Mouse (Mus musculus) myocyte (in vitro differentiated cells): Measurements from ENCODE around the gene Krtap29-1. TPM values are rescaled to one million over a fixed set of nuclear protein-coding genes. Genes with fewer than 3 reads are reported as not detected.

Experiments used
- H3K27me3 ChIP-seq: one replicate; pipeline ENCODE4 v1.6.1; 2011; ENCODE audit not compliant: control insufficient read depth, insufficient read depth, insufficient read length
- H3K36me3 ChIP-seq: one replicate; pipeline ENCODE4 v1.6.1; 2011; ENCODE audit not compliant: control insufficient read depth, insufficient read depth
- H3K4me2 ChIP-seq: one replicate; pipeline ENCODE4 v1.6.1; 2011; ENCODE audit warnings: low read depth, control low read depth
- H3K4me3 ChIP-seq: one replicate; pipeline ENCODE4 v1.5.1; 2011; ENCODE audit warnings: mild to moderate bottlenecking, control low read depth, moderate library complexity
- H3K79me2 ChIP-seq: one replicate; pipeline ENCODE4 v1.6.1; 2011; ENCODE audit not compliant: control insufficient read depth, insufficient read depth
- H3ac ChIP-seq: one replicate; pipeline ENCODE4 v1.6.1; 2011; ENCODE audit not compliant: control insufficient read depth, insufficient read length
- CEBPB ChIP-seq: IDR thresholded peaks from 2 replicates; pipeline ENCODE4 v1.6.1; 2011; ENCODE audit warnings: mild to moderate bottlenecking, moderate library complexity; ENCODE audit not compliant: poor library complexity, insufficient read depth, severe bottlenecking
- E2F4 ChIP-seq: IDR thresholded peaks from one replicate; pipeline ENCODE4 v1.6.1; 2011; ENCODE audit warnings: mild to moderate bottlenecking, control low read depth, moderate library complexity; ENCODE audit not compliant: insufficient read depth
- MAX ChIP-seq: IDR thresholded peaks from one replicate; pipeline ENCODE4 v1.6.1; 2011; ENCODE audit warnings: low read depth, mild to moderate bottlenecking, control low read depth
- MYOD1 ChIP-seq, 3 experiments: IDR thresholded peaks; one replicate each; pipeline ENCODE4 v1.6.1; 2011; ENCODE audit warnings: control low read depth in 2 of 3, low read depth in 2 of 3, mild to moderate bottlenecking in 2 of 3, moderate library complexity in 1 of 3; ENCODE audit not compliant: insufficient read length in 2 of 3, control insufficient read depth in 1 of 3
- MYOG ChIP-seq, 3 experiments: IDR thresholded peaks; one replicate each; pipeline ENCODE4 v1.6.1; 2011; ENCODE audit warnings: control low read depth in 2 of 3, low read depth in 2 of 3, mild to moderate bottlenecking in 2 of 3; ENCODE audit not compliant: insufficient read length in 2 of 3, control insufficient read depth in 1 of 3, insufficient read depth in 1 of 3
- POLR2A ChIP-seq: IDR thresholded peaks from one replicate; pipeline ENCODE4 v1.6.1; 2011; ENCODE audit warnings: low read depth, mild to moderate bottlenecking, control low read depth, moderate library complexity; ENCODE audit not compliant: insufficient read length
- POLR2AphosphoS2 ChIP-seq: IDR thresholded peaks from one replicate; pipeline ENCODE4 v1.6.1; 2011; ENCODE audit warnings: low read depth, control low read depth; ENCODE audit not compliant: insufficient read length
- REST ChIP-seq: IDR thresholded peaks from one replicate; pipeline ENCODE4 v1.6.1; 2011; ENCODE audit warnings: mild to moderate bottlenecking, control low read depth, moderate library complexity; ENCODE audit not compliant: insufficient read depth, insufficient read length
- SRF ChIP-seq: IDR thresholded peaks from one replicate; pipeline ENCODE4 v1.6.1; 2011; ENCODE audit warnings: low read depth; ENCODE audit not compliant: control insufficient read depth, insufficient read length
- TCF12 ChIP-seq: IDR thresholded peaks from one replicate; pipeline ENCODE4 v1.6.1; 2011; ENCODE audit warnings: mild to moderate bottlenecking, control low read depth; ENCODE audit not compliant: poor library complexity, insufficient read depth, severe bottlenecking
- TCF3 ChIP-seq: IDR thresholded peaks from one replicate; pipeline ENCODE4 v1.6.1; 2011; ENCODE audit warnings: low read depth, control low read depth; ENCODE audit not compliant: insufficient read length
- USF1 ChIP-seq: IDR thresholded peaks from one replicate; pipeline ENCODE4 v1.6.1; 2011; ENCODE audit warnings: low read depth, mild to moderate bottlenecking, control low read depth, moderate library complexity
- polyA plus RNA-seq: library from polyadenylated mRNA; unstranded; fragments of >200 nt; fragmentation: generic; extraction: Trizol; gene quantifications from one replicate; pipeline ENCODE4 v1.2.1, GENCODE M21; 2012; ENCODE audit warnings: missing spikeins

The Krtap29-1 gene
- polyA plus RNA-seq: not detected

GRCm38 (mm10) chr11:99978953-99979352 is at the start of gene Krtap29-1:
Gene Krtap29-1 (minus strand): TSS chr11:99979053.
- no peaks in the 10 kb centered on the region for H3K79me2 ChIP-seq
- no peak within 1 kb of the TSS for H3K4me3 ChIP-seq
- no peak within 1 kb of the TSS for H3K4me2 ChIP-seq
- peaks cover 12% of the 10 kb centered on the region for H3K27me3 ChIP-seq
- TF ChIP-seq TCF12 (no peak), SRF (no peak), MYOG (IDR thresholded peaks at IDR 0.05; ENCODE audit: control insufficient read depth in 1 of 3, insufficient read depth in 1 of 3, insufficient read length in 2 of 3, low read depth in 2 of 3) (no peak), USF1 (no peak), E2F4 (no peak), POLR2A (no peak), TCF3 (no peak), REST (no peak), POLR2AphosphoS2 (no peak), CEBPB (no peak), MAX (no peak), MYOD1 (IDR thresholded peaks at IDR 0.05; ENCODE audit: control insufficient read depth in 1 of 3, insufficient read length in 2 of 3, low read depth in 2 of 3) (no peak)
- no peak within 1 kb of the TSS for H3ac ChIP-seq
- no peaks in the 10 kb centered on the region for H3K36me3 ChIP-seq

- H3ac ChIP-seq: no peak overlapping the region
- H3K36me3 ChIP-seq: no peaks in the 10 kb centered on the region
- H3K4me2 ChIP-seq: no peak overlapping the region
- TF ChIP-seq MAX (no peak), MYOG (IDR thresholded peaks at IDR 0.05; ENCODE audit: control insufficient read depth in 1 of 3, insufficient read depth in 1 of 3, insufficient read length in 2 of 3, low read depth in 2 of 3) (peak in 2 of 3 experiments; percentile 31 to 52), TCF3 (no peak), USF1 (no peak), POLR2A (no peak), MYOD1 (IDR thresholded peaks at IDR 0.05; ENCODE audit: control insufficient read depth in 1 of 3, insufficient read length in 2 of 3, low read depth in 2 of 3) (peak in 1 of 3 experiments; percentile 26)
- H3K27me3 ChIP-seq: no peaks in the 10 kb centered on the region
- H3K79me2 ChIP-seq: no peaks in the 10 kb centered on the region
- H3K4me3 ChIP-seq: no peak overlapping the region
Observed at GRCm38 (mm10) chr11:100021438-100021837, 42.6 kb upstream of the Krtap29-1 start.

- H3K27me3 ChIP-seq: no peaks in the 10 kb centered on the region
- H3ac ChIP-seq: no peak overlapping the region
- H3K4me3 ChIP-seq: no peak overlapping the region
- no peaks in the 10 kb centered on the region for H3K36me3 ChIP-seq
- TF ChIP-seq POLR2AphosphoS2 (no peak), CEBPB (no peak), MAX (no peak), POLR2A (no peak), E2F4 (no peak), TCF3 (no peak), USF1 (no peak), TCF12 (no peak), REST (no peak), MYOG (IDR thresholded peaks at IDR 0.05; ENCODE audit: control insufficient read depth in 1 of 3, insufficient read depth in 1 of 3, insufficient read length in 2 of 3, low read depth in 2 of 3) (no peak), MYOD1 (IDR thresholded peaks at IDR 0.05; ENCODE audit: control insufficient read depth in 1 of 3, insufficient read length in 2 of 3, low read depth in 2 of 3) (no peak), SRF (no peak)
- H3K79me2 ChIP-seq: no peaks in the 10 kb centered on the region
- H3K4me2 ChIP-seq: no peak overlapping the region
Observed at GRCm38 (mm10) chr11:100019466-100019865, 40.6 kb upstream of the Krtap29-1 start.

- Histone ChIP-seq H3K79me2 (no peaks in the 10 kb centered on the region), H3K36me3 (no peaks in the 10 kb centered on the region), H3K4me3 (no peak within 1 kb of the TSS), H3K4me2 (no peak within 1 kb of the TSS), H3K27me3 (no peaks in the 10 kb centered on the region), H3ac (no peak within 1 kb of the TSS)
- no peak for TF ChIP-seq TCF12
- TF ChIP-seq POLR2AphosphoS2: no peak
- no peak for TF ChIP-seq TCF3
- no peak for TF ChIP-seq CEBPB
- TF ChIP-seq MYOD1 (IDR thresholded peaks at IDR 0.05; ENCODE audit: control insufficient read depth in 1 of 3, insufficient read length in 2 of 3, low read depth in 2 of 3): no peak
- TF ChIP-seq POLR2A: no peak
- no peak for TF ChIP-seq MAX
- TF ChIP-seq REST: no peak
- no peak for TF ChIP-seq E2F4
- no peak for TF ChIP-seq USF1
- TF ChIP-seq MYOG (IDR thresholded peaks at IDR 0.05; ENCODE audit: control insufficient read depth in 1 of 3, insufficient read depth in 1 of 3, insufficient read length in 2 of 3, low read depth in 2 of 3): no peak
- no peak for TF ChIP-seq SRF
Observed at GRCm38 (mm10) chr11:100016112-100016511, 37.3 kb upstream of the Krtap29-1 start, which contains the start of gene Krt33a. Gene Krt33a (minus strand): TSS chr11:100016212.

- Histone ChIP-seq H3K27me3 (no peaks in the 10 kb centered on the region), H3K79me2 (no peaks in the 10 kb centered on the region), H3K4me2 (no peak overlapping the region), H3K4me3 (no peak overlapping the region), H3K36me3 (no peaks in the 10 kb centered on the region), H3ac (no peak overlapping the region)
- TF ChIP-seq POLR2A: no peak
- TF ChIP-seq MYOG (IDR thresholded peaks at IDR 0.05; ENCODE audit: control insufficient read depth in 1 of 3, insufficient read depth in 1 of 3, insufficient read length in 2 of 3, low read depth in 2 of 3): no peak
- TF ChIP-seq E2F4: no peak
- no peak for TF ChIP-seq MAX
- TF ChIP-seq SRF: no peak
- TF ChIP-seq POLR2AphosphoS2: no peak
- no peak for TF ChIP-seq TCF12
- no peak for TF ChIP-seq TCF3
- no peak for TF ChIP-seq MYOD1 (IDR thresholded peaks at IDR 0.05; ENCODE audit: control insufficient read depth in 1 of 3, insufficient read length in 2 of 3, low read depth in 2 of 3)
- no peak for TF ChIP-seq USF1
- no peak for TF ChIP-seq CEBPB
- TF ChIP-seq REST: no peak
Observed at GRCm38 (mm10) chr11:100013691-100014171, 34.9 kb upstream of the Krtap29-1 start.
